19 mouse cellular contexts compared by ENCODE assay signal in the genomic region with DNA sequence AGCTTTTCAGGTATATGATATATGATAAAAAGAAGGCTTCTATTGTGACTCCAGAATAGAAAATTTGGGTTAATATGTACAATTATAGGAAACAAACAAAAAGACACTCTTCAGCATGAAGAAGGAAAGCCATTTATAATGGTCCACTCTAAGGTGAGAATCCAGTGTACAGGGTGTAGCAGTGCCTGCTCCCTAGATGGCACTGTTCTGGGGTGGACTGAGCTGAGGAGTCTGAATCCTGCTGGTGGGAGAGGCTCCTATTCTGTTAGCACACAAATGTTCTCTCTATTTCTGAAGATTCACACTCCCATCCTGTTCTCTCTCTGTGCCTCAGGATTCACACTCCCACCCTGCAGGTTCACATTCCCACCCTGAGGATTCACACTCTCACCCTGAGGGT.
DNase-seq lines count a peak whose midpoint lies in the region; ATAC-seq and TF ChIP-seq lines count a peak whose summit lies in the region.
"Had no signal": no experiment of that assay in that cellular context is flagged by ENCODE, and none has a peak within 500 bp of the region (broad histone marks: within the 10 kb centered on the region; RNA-seq: fewer than 3 reads in every experiment).

No protein-coding gene starts in this region.

- peak; percentile 8 for TF ChIP-seq RAD21 in MEL (IDR thresholded peaks at IDR 0.05; ENCODE audit: low read depth, low read length)

- H3K36me3 ChIP-seq in hindbrain, postnatal 0 days (ENCODE audit: insufficient read depth, low read length): no peaks in the 10 kb centered on the region
- no peaks in the 10 kb centered on the region for H3K36me3 ChIP-seq in hindbrain, embryonic 16.5 days (ENCODE audit: control insufficient read depth, insufficient read depth, low read length)
- no peaks in the 10 kb centered on the region for H3K36me3 ChIP-seq in liver, embryonic 14.5 days (replicated peaks; ENCODE audit: control insufficient read depth, insufficient read depth, low read depth)
- H3K36me3 ChIP-seq in liver, embryonic 12.5 days: no peaks in the 10 kb centered on the region
- H3K36me3 ChIP-seq in MEL (ENCODE audit: control insufficient read depth in 1 of 2, insufficient read depth in 2 of 2, low read length in 2 of 2): no peaks in the 10 kb centered on the region
- H3K36me3 ChIP-seq: liver, embryonic 13.5 days had no signal

- TF ChIP-seq EP300 in liver, embryonic 14.5 days (IDR thresholded peaks at IDR 0.05; ENCODE audit: low read depth): no peak
- TF ChIP-seq EP300 in MEL (IDR thresholded peaks at IDR 0.05; ENCODE audit: low read depth in 1 of 2, low read length in 2 of 2): no peak

- H3K27me3 ChIP-seq in hindbrain, postnatal 0 days (ENCODE audit: insufficient read depth, low read length): no peaks in the 10 kb centered on the region
- no peaks in the 10 kb centered on the region for H3K27me3 ChIP-seq in hindbrain, embryonic 16.5 days (replicated peaks; ENCODE audit: control insufficient read depth, insufficient read depth, low read length)
- H3K27me3 ChIP-seq in liver, embryonic 14.5 days (ENCODE audit: control insufficient read depth, insufficient read depth, low read length): no peaks in the 10 kb centered on the region
- no peaks in the 10 kb centered on the region for H3K27me3 ChIP-seq in liver, embryonic 12.5 days (replicated peaks)
- H3K27me3 ChIP-seq in MEL (ENCODE audit: control insufficient read depth in 1 of 2, insufficient read depth in 2 of 2, low read length in 2 of 2): no peaks in the 10 kb centered on the region
- H3K27me3 ChIP-seq: liver, embryonic 13.5 days had no signal

- H3K4me2 ChIP-seq in hindbrain, postnatal 0 days (ENCODE audit: low read depth, low read length): no peak overlapping the region
- H3K4me2 ChIP-seq in hindbrain, embryonic 16.5 days (ENCODE audit: low read length): no peak overlapping the region
- no peak overlapping the region for H3K4me2 ChIP-seq in liver, embryonic 14.5 days (ENCODE audit: low read depth)
- H3K4me2 ChIP-seq in liver, embryonic 12.5 days: no peak overlapping the region
- H3K4me2 ChIP-seq: liver, embryonic 13.5 days had no signal

- TF ChIP-seq CTCF in hindbrain, postnatal 0 days (IDR thresholded peaks at IDR 0.05; ENCODE audit: low read depth): peak; percentile 28
- TF ChIP-seq CTCF in liver, embryonic 14.5 days (IDR thresholded peaks at IDR 0.05; ENCODE audit: low read depth): peak; percentile 15; the same call in 1 of the 2 replicates
- TF ChIP-seq CTCF in MEL (IDR thresholded peaks at IDR 0.05 in 2 of 3, conservative IDR thresholded peaks at IDR 0.05 in 1 of 3; ENCODE audit: control insufficient read depth in 1 of 3, insufficient read depth in 1 of 3, low read depth in 2 of 3, low read length in 3 of 3, poor library complexity in 1 of 3, severe bottlenecking in 1 of 3): peak; percentile 9 to 48 (median 39); a peak in 5 of 6 replicates

- no peaks in the 10 kb centered on the region for H3K79me2 ChIP-seq in MEL (ENCODE audit: control insufficient read depth, insufficient read depth, low read length, poor library complexity)

- ATAC-seq in hindbrain, postnatal 0 days: no peak
- no peak for ATAC-seq in hindbrain, embryonic 16.5 days
- no peak for ATAC-seq in liver, embryonic 14.5 days (ENCODE audit: insufficient read depth)
- no peak for ATAC-seq in liver, embryonic 12.5 days
- ATAC-seq: forebrain, embryonic 16.5 days had no signal

- no peak overlapping the region for H3K9ac ChIP-seq in hindbrain, postnatal 0 days (replicated peaks; ENCODE audit: low read length)
- H3K9ac ChIP-seq in hindbrain, embryonic 16.5 days (ENCODE audit: low read depth, low read length): no peak overlapping the region
- no peak overlapping the region for H3K9ac ChIP-seq in liver, embryonic 14.5 days (replicated peaks)
- no peak overlapping the region for H3K9ac ChIP-seq in liver, embryonic 12.5 days
- no peak overlapping the region for H3K9ac ChIP-seq in MEL (ENCODE audit: control insufficient read depth, low read depth, low read length, poor library complexity, severe bottlenecking)
- H3K9ac ChIP-seq: liver, embryonic 13.5 days had no signal

- H3K4me3 ChIP-seq in hindbrain, postnatal 0 days (ENCODE audit: low read length): no peak overlapping the region
- no peak overlapping the region for H3K4me3 ChIP-seq in hindbrain, embryonic 16.5 days (ENCODE audit: low read length)
- no peak overlapping the region for H3K4me3 ChIP-seq in liver, embryonic 14.5 days (ENCODE audit: insufficient read depth in 1 of 2, low read depth in 2 of 2, low read length in 2 of 2)
- no peak overlapping the region for H3K4me3 ChIP-seq in liver, embryonic 12.5 days
- no peak overlapping the region for H3K4me3 ChIP-seq in MEL (ENCODE audit: control insufficient read depth in 1 of 2, insufficient read depth in 1 of 2, low read depth in 2 of 2, low read length in 2 of 2)
- H3K4me3 ChIP-seq: erythroblast, embryonic 14.5 days; liver, embryonic 13.5 days had no signal

- H3K4me1 ChIP-seq in hindbrain, postnatal 0 days (ENCODE audit: insufficient read depth, low read length): no peaks in the 10 kb centered on the region
- H3K4me1 ChIP-seq in hindbrain, embryonic 16.5 days (ENCODE audit: control insufficient read depth, insufficient read depth, low read depth, low read length): 0 out of 2 replicates have a peak, but pooled peaks cover 3% of the 10 kb centered on the region
- H3K4me1 ChIP-seq in liver, embryonic 14.5 days (replicated peaks; ENCODE audit: control insufficient read depth in 2 of 2, insufficient read depth in 2 of 2, low read length in 1 of 2): peaks cover 0 to 2% of the 10 kb centered on the region in 2 experiments; a peak in 1 of 4 replicates
- H3K4me1 ChIP-seq in liver, embryonic 12.5 days: no peaks in the 10 kb centered on the region
- H3K4me1 ChIP-seq in MEL (ENCODE audit: control insufficient read depth in 1 of 2, insufficient read depth in 2 of 2, low read length in 2 of 2): no peaks in the 10 kb centered on the region
- H3K4me1 ChIP-seq: liver, embryonic 13.5 days had no signal

- TF ChIP-seq POLR2A in MEL (IDR thresholded peaks at IDR 0.05; ENCODE audit: control insufficient read depth in 1 of 2, insufficient read depth in 1 of 2, low read depth in 1 of 2, low read length in 2 of 2, poor library complexity in 1 of 2): no peak

- DNase-seq in hindbrain, postnatal 0 days (ENCODE audit: low spot score): no peak
- no peak for DNase-seq in liver, embryonic 14.5 days (ENCODE audit: low read depth in 3 of 3, low spot score in 3 of 3)
- DNase-seq in 416B (ENCODE audit: low read depth) (peak; percentile 5), MEL (ENCODE audit: low read depth, low spot score) (no peak)
- no peak for DNase-seq in spleen, postnatal 14 days (ENCODE audit: low spot score in 2 of 2)
- no peak for DNase-seq in right cerebral cortex, adult 2 months (ENCODE audit: low spot score in 2 of 2)
- DNase-seq: adrenal gland, adult 8-10 months; cerebellum, adult 11-12 months; heart, adult 11 months; kidney, adult 11 months; kidney, postnatal 25 days; liver, embryonic 13.5 days; midbrain, embryonic 14.5 days; thymus, postnatal 14 days had no signal

- no peaks in the 10 kb centered on the region for H3K9me3 ChIP-seq in hindbrain, postnatal 0 days (ENCODE audit: low read length)
- no peaks in the 10 kb centered on the region for H3K9me3 ChIP-seq in hindbrain, embryonic 16.5 days (ENCODE audit: control insufficient read depth, low read length)
- no peaks in the 10 kb centered on the region for H3K9me3 ChIP-seq in liver, embryonic 14.5 days (ENCODE audit: control insufficient read depth, low read length)
- no peaks in the 10 kb centered on the region for H3K9me3 ChIP-seq in liver, embryonic 12.5 days (replicated peaks)
- H3K9me3 ChIP-seq in MEL (replicated peaks; ENCODE audit: insufficient read depth, low read length): no peaks in the 10 kb centered on the region
- H3K9me3 ChIP-seq: liver, embryonic 13.5 days had no signal

- no peak overlapping the region for H3K27ac ChIP-seq in hindbrain, postnatal 0 days
- H3K27ac ChIP-seq in hindbrain, embryonic 16.5 days (ENCODE audit: low read depth, low read length): no peak overlapping the region
- no peak overlapping the region for H3K27ac ChIP-seq in liver, embryonic 14.5 days
- no peak overlapping the region for H3K27ac ChIP-seq in liver, embryonic 12.5 days
- no peak overlapping the region for H3K27ac ChIP-seq in MEL (ENCODE audit: control insufficient read depth, low read depth, low read length)
- H3K27ac ChIP-seq: liver, embryonic 13.5 days; macrophage had no signal

TF ChIP-seq in MEL, 35 proteins besides CTCF, POLR2A, EP300 and RAD21:
- TF ChIP-seq MXI1 (IDR thresholded peaks at IDR 0.05; ENCODE audit: low read depth, low read length): no peak
- TF ChIP-seq SMC3 (IDR thresholded peaks at IDR 0.05; ENCODE audit: low read depth, low read length): peak; percentile 38
